Mouse (Mus musculus) myocyte (in vitro differentiated cells): ENCODE measurements at regions not wholly inside any gene's neighbourhood (a gene's known extent, or its start where the extent isn't known, plus 50 kb on each side); places are given as distances from the start of the nearest gene placed in this dataset.

Source experiments
- E2F4 ChIP-seq: IDR thresholded peaks from one replicate; pipeline ENCODE4 v1.6.1; 2011; ENCODE audit warnings: mild to moderate bottlenecking, control low read depth, moderate library complexity; ENCODE audit not compliant: insufficient read depth
- MAX ChIP-seq: IDR thresholded peaks from one replicate; pipeline ENCODE4 v1.6.1; 2011; ENCODE audit warnings: low read depth, mild to moderate bottlenecking, control low read depth
- POLR2A ChIP-seq: IDR thresholded peaks from one replicate; pipeline ENCODE4 v1.6.1; 2011; ENCODE audit warnings: low read depth, mild to moderate bottlenecking, control low read depth, moderate library complexity; ENCODE audit not compliant: insufficient read length
- POLR2AphosphoS2 ChIP-seq: IDR thresholded peaks from one replicate; pipeline ENCODE4 v1.6.1; 2011; ENCODE audit warnings: low read depth, control low read depth; ENCODE audit not compliant: insufficient read length
- SRF ChIP-seq: IDR thresholded peaks from one replicate; pipeline ENCODE4 v1.6.1; 2011; ENCODE audit warnings: low read depth; ENCODE audit not compliant: control insufficient read depth, insufficient read length
- TCF12 ChIP-seq: IDR thresholded peaks from one replicate; pipeline ENCODE4 v1.6.1; 2011; ENCODE audit warnings: mild to moderate bottlenecking, control low read depth; ENCODE audit not compliant: poor library complexity, insufficient read depth, severe bottlenecking

DNA sequence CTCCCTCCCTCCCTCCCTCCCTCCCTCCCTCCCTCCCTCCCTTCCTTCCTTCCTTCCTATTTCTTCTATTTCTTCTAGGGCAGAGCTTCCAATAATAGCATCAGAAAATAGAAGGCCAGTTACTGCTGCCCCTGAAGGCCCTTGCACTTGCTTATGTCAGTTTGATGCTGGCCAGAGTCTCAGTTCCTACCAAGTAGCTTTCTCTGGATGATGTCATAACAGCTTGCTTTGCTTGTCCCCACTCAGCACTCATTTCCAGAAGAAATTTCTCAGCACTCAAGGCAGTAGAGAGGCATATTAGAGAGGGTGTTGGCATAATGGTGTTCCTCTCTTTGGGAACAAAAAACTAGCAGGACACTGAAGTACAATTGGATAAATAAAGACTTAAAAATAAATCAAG, 811.6 kb upstream of the 4930444P10Rik start:
- no peak for TF ChIP-seq MAX
- no peak for TF ChIP-seq E2F4
- no peak for TF ChIP-seq POLR2AphosphoS2
- no peak for TF ChIP-seq SRF
- no peak for TF ChIP-seq TCF12
- no peak for TF ChIP-seq POLR2A
